Mouse (Mus musculus) brain, embryonic 14.5 days (tissue): Measurements from ENCODE around the gene Ppp1r11.

Experiments used
- CTCF ChIP-seq: fragments of 200-500 bp; IDR thresholded peaks from 2 replicates; pipeline ENCODE4 v1.5.1; 2012; ENCODE audit warnings: inconsistent platforms, mild to moderate bottlenecking, moderate library complexity, borderline replicate concordance; ENCODE audit not compliant: insufficient read depth, insufficient read length; ENCODE audit errors: extremely low read depth
- POLR2A ChIP-seq: fragments of 200-500 bp; IDR thresholded peaks from 2 replicates; pipeline ENCODE4 v1.6.1; 2012; ENCODE audit warnings: mild to moderate bottlenecking, inconsistent platforms, borderline replicate concordance; ENCODE audit not compliant: poor library complexity, insufficient read depth, insufficient read length, severe bottlenecking; ENCODE audit errors: extremely low read depth

DNA sequence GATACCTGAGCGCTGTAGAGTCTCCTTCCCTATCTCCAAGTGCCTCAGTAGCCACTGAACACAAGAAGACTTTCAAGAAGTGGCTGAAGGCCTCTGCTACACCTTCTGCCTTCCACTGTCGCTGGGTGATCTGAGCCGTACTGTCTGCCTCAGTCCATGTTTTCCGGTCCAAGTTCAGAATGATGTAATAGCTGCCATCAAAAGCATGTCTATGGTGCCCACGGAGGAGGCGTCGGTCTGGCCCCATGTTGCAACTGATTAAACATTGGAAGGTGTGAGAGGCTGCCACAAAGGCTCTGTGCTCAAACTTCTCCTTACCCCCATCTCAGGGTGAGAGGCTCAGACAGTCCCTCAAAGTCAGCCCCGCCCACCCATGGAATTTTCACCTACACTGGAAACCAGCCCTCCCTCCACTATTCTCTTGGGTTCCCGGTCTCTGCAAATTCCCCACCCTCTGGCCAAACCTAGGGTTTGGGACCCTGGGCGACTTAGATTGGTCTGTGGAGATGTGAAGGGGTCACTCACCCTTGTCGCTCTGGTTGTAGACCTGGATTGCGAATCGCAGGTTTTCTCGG is 18.9 kb upstream of the Ppp1r11 start:
- TF ChIP-seq CTCF (no peak), POLR2A (no peak)
